Mouse (Mus musculus): ENCODE results near the gene Spic. TPM values are rescaled to one million over a fixed set of nuclear protein-coding genes. Genes with fewer than 3 reads are reported as not detected.

Spic gene
- 0.17 and 0.19 TPM in 2 replicates for polyA plus RNA-seq (2012; rRNA removed)

GRCm38 (mm10) chr10:88684925-88685324, at the start of gene Spic:
TSS of gene Spic (minus strand) at chr10:88685015.

GRCm38 (mm10) chr10:88730571-88731495, 46.0 kb upstream of the Spic start, which contains the start of gene Arl1:
TSS of gene Arl1 (plus strand) at chr10:88730858.

Other genes starting within 250 kb of the Spic start
- not detected in 2 replicates for gene Sycp3, start 225.4 kb downstream of the Spic start, polyA plus RNA-seq (2012; rRNA removed)
- gene Chpt1, start 180.9 kb downstream of the Spic start, polyA plus RNA-seq (2012; rRNA removed), result 132 and 134 TPM in 2 replicates
- 4.8 and 5.8 TPM in 2 replicates for gene Mybpc1, start 79.9 kb downstream of the Spic start, polyA plus RNA-seq (2012; rRNA removed)
- gene Arl1, start 45.8 kb upstream of the Spic start, polyA plus RNA-seq (2012; rRNA removed), result 14.2 and 22.6 TPM in 2 replicates
- gene Utp20, start 141.8 kb upstream of the Spic start, polyA plus RNA-seq (2012; rRNA removed), result 5.0 TPM in 2 replicates
- 0.08 TPM in 1 of 2 replicates, not detected in the other for gene Slc5a8, start 201.0 kb upstream of the Spic start, polyA plus RNA-seq (2012; rRNA removed)

All from ovary, adult 2 months (tissue).